Mouse (Mus musculus) MEL (cell line): ENCODE measurements around the gene Sh3bp4. TPM values are rescaled to one million over a fixed set of nuclear protein-coding genes. Genes with fewer than 3 reads are reported as not detected.

Source experiments
- DNase-seq: peaks from one replicate; pipeline ENCODE4 v3.0.0; 2011; ENCODE audit warnings: low read depth, low spot score
- H3K27ac ChIP-seq: 2 replicates; pipeline ENCODE4 v1.5.1; 2012; ENCODE audit warnings: low read depth, mild to moderate bottlenecking, control low read depth, low read length, moderate library complexity; ENCODE audit not compliant: control insufficient read depth
- H3K27me3 ChIP-seq, 2 experiments: fragments of 150-350 bp in 1 of 2; sonication (generic) in 1 of 2; 2 replicates each; pipeline ENCODE4 v1.6.1; 2012; ENCODE audit warnings: low read length in 2 of 2, mild to moderate bottlenecking in 2 of 2, improper control_type of control experiment in 1 of 2, moderate library complexity in 1 of 2; ENCODE audit not compliant: insufficient read depth in 2 of 2, control insufficient read depth in 1 of 2
- H3K36me3 ChIP-seq, 2 experiments: 2 replicates each; pipeline ENCODE4 v1.6.1; 2012 to 2014; ENCODE audit warnings: low read length in 2 of 2, improper control_type of control experiment in 1 of 2, inconsistent platforms in 1 of 2, mild to moderate bottlenecking in 1 of 2; ENCODE audit not compliant: insufficient read depth in 2 of 2, control insufficient read depth in 1 of 2
- H3K4me1 ChIP-seq, 2 experiments: fragments of 150-350 bp in 1 of 2; sonication (generic) in 1 of 2; 2 replicates each; pipeline ENCODE4 v1.6.1; 2012; ENCODE audit warnings: low read length in 2 of 2, improper control_type of control experiment in 1 of 2, mild to moderate bottlenecking in 1 of 2; ENCODE audit not compliant: insufficient read depth in 2 of 2, control insufficient read depth in 1 of 2
- H3K4me3 ChIP-seq, 2 experiments: fragments of 150-350 bp in 1 of 2; sonication (generic) in 1 of 2; 2 replicates each; pipeline ENCODE4 v1.5.1; 2012; ENCODE audit warnings: low read depth in 2 of 2, low read length in 2 of 2, mild to moderate bottlenecking in 2 of 2, moderate library complexity in 2 of 2, control low read depth in 1 of 2, improper control_type of control experiment in 1 of 2; ENCODE audit not compliant: control insufficient read depth in 1 of 2, insufficient read depth in 1 of 2
- H3K79me2 ChIP-seq: 2 replicates; pipeline ENCODE4 v1.6.1; 2012; ENCODE audit warnings: mild to moderate bottlenecking, low read length, moderate library complexity; ENCODE audit not compliant: control insufficient read depth, poor library complexity, insufficient read depth
- H3K9ac ChIP-seq: 2 replicates; pipeline ENCODE4 v1.6.1; 2012; ENCODE audit warnings: low read depth, mild to moderate bottlenecking, control low read depth, low read length, moderate library complexity; ENCODE audit not compliant: control insufficient read depth, poor library complexity, severe bottlenecking
- H3K9me3 ChIP-seq: fragments of 150-350 bp; sonication (generic); replicated peaks from 2 replicates; pipeline ENCODE4 v1.6.1; 2012; ENCODE audit warnings: mild to moderate bottlenecking, low read length, improper control_type of control experiment, moderate library complexity; ENCODE audit not compliant: insufficient read depth
- BHLHE40 ChIP-seq: IDR thresholded peaks from 2 replicates; pipeline ENCODE4 v1.6.1; 2012; ENCODE audit warnings: low read depth, mild to moderate bottlenecking, inconsistent platforms, low read length, improper control_type of control experiment, borderline replicate concordance
- CHD2 ChIP-seq: IDR thresholded peaks from 2 replicates; pipeline ENCODE4 v1.6.1; 2011; ENCODE audit warnings: low read length, improper control_type of control experiment
- ELF1 ChIP-seq: IDR thresholded peaks from 2 replicates; pipeline ENCODE4 v1.6.1; 2014; ENCODE audit warnings: low read depth, mild to moderate bottlenecking, inconsistent platforms, low read length, improper control_type of control experiment, moderate library complexity
- EP300 ChIP-seq, 2 experiments: IDR thresholded peaks; 2 replicates each; pipeline ENCODE4 v1.6.1; 2011; ENCODE audit warnings: improper control_type of control experiment in 2 of 2, low read length in 2 of 2, low read depth in 1 of 2, mild to moderate bottlenecking in 1 of 2
- ETS1 ChIP-seq: IDR thresholded peaks from 2 replicates; pipeline ENCODE4 v1.6.1; 2012; ENCODE audit warnings: low read depth, mild to moderate bottlenecking, inconsistent platforms, low read length, improper control_type of control experiment, moderate library complexity
- HCFC1 ChIP-seq: IDR thresholded peaks from 2 replicates; pipeline ENCODE4 v1.6.1; 2012; ENCODE audit warnings: low read depth, mild to moderate bottlenecking, inconsistent platforms, low read length, improper control_type of control experiment, moderate library complexity
- KAT2A ChIP-seq: conservative IDR thresholded peaks from 2 replicates; pipeline ENCODE4 v1.6.1; 2012; ENCODE audit warnings: low read depth, low read length, improper control_type of control experiment, inconsistent platforms
- MAX ChIP-seq: IDR thresholded peaks from 2 replicates; pipeline ENCODE4 v1.6.1; 2011; ENCODE audit warnings: low read length, improper control_type of control experiment
- MXI1 ChIP-seq: IDR thresholded peaks from 2 replicates; pipeline ENCODE4 v1.6.1; 2011; ENCODE audit warnings: mild to moderate bottlenecking, low read depth, low read length, improper control_type of control experiment
- MYB ChIP-seq: IDR thresholded peaks from 2 replicates; pipeline ENCODE4 v1.6.1; 2011; ENCODE audit warnings: mild to moderate bottlenecking, low read depth, low read length, improper control_type of control experiment
- NELFE ChIP-seq: IDR thresholded peaks from 2 replicates; pipeline ENCODE4 v1.6.1; 2011; ENCODE audit warnings: low read depth, low read length, improper control_type of control experiment
- NRF1 ChIP-seq: IDR thresholded peaks from 2 replicates; pipeline ENCODE4 v1.6.1; 2014; ENCODE audit warnings: low read depth, mild to moderate bottlenecking, inconsistent platforms, low read length, improper control_type of control experiment, moderate library complexity; ENCODE audit not compliant: poor library complexity, insufficient read depth, severe bottlenecking
- POLR2A ChIP-seq, 2 experiments: IDR thresholded peaks; 2 replicates each; pipeline ENCODE4 v1.6.1; 2011 to 2012; ENCODE audit warnings: low read length in 2 of 2, mild to moderate bottlenecking in 2 of 2, control low read depth in 1 of 2, improper control_type of control experiment in 1 of 2, low read depth in 1 of 2, moderate library complexity in 1 of 2; ENCODE audit not compliant: control insufficient read depth in 1 of 2, insufficient read depth in 1 of 2, poor library complexity in 1 of 2
- RAD21 ChIP-seq: IDR thresholded peaks from 2 replicates; pipeline ENCODE4 v1.6.1; 2011; ENCODE audit warnings: mild to moderate bottlenecking, low read depth, low read length, improper control_type of control experiment
- SIN3A ChIP-seq: IDR thresholded peaks from 2 replicates; pipeline ENCODE4 v1.6.1; 2012; ENCODE audit warnings: low read length, improper control_type of control experiment, inconsistent platforms
- SMC3 ChIP-seq: IDR thresholded peaks from 2 replicates; pipeline ENCODE4 v1.6.1; 2011; ENCODE audit warnings: low read depth, low read length, improper control_type of control experiment
- TAL1 ChIP-seq: IDR thresholded peaks from 2 replicates; pipeline ENCODE4 v1.6.1; 2012; ENCODE audit warnings: mild to moderate bottlenecking, inconsistent platforms, low read length, moderate library complexity, mixed read lengths
- TCF12 ChIP-seq: IDR thresholded peaks from 2 replicates; pipeline ENCODE4 v1.6.1; 2014; ENCODE audit warnings: low read depth, mild to moderate bottlenecking, inconsistent platforms, low read length, improper control_type of control experiment, moderate library complexity
- USF1 ChIP-seq: IDR thresholded peaks from 2 replicates; pipeline ENCODE4 v1.6.1; 2014; ENCODE audit warnings: low read depth, mild to moderate bottlenecking, inconsistent platforms, low read length, improper control_type of control experiment, moderate library complexity
- USF2 ChIP-seq, 2 experiments: IDR thresholded peaks; 2 replicates each; pipeline ENCODE4 v1.6.1; 2011 to 2012; ENCODE audit warnings: improper control_type of control experiment in 2 of 2, low read length in 2 of 2, borderline replicate concordance in 1 of 2, inconsistent platforms in 1 of 2, low read depth in 1 of 2, mild to moderate bottlenecking in 1 of 2; ENCODE audit not compliant: insufficient read depth in 1 of 2
- ZC3H11A ChIP-seq: IDR thresholded peaks from 2 replicates; pipeline ENCODE4 v1.6.1; 2012; ENCODE audit warnings: low read depth, mild to moderate bottlenecking, inconsistent platforms, low read length, improper control_type of control experiment
- ZKSCAN1 ChIP-seq: IDR thresholded peaks from 2 replicates; pipeline ENCODE4 v1.6.1; 2012; ENCODE audit warnings: low read depth, mild to moderate bottlenecking, inconsistent platforms, low read length, improper control_type of control experiment, moderate library complexity
- ZMIZ1 ChIP-seq: IDR thresholded peaks from 2 replicates; pipeline ENCODE4 v1.6.1; 2012; ENCODE audit warnings: low read depth, mild to moderate bottlenecking, inconsistent platforms, low read length, improper control_type of control experiment, moderate library complexity
- polyA plus RNA-seq, 2 experiments: library from polyadenylated mRNA; stranded (reverse) in 1 of 2; unstranded in 1 of 2; fragments of >175 nt in 1 of 2; fragments of >200 nt in 1 of 2; gene quantifications; 2 replicates each; pipeline versions ENCODE4 v1.2.1 to v1.2.4; 2012; ENCODE audit warnings: low replicate concordance in 2 of 2, low read depth in 1 of 2; ENCODE audit not compliant: insufficient read length in 2 of 2, insufficient read depth in 1 of 2, missing spikeins in 1 of 2
- total RNA-seq: library from RNA; depleted of rRNA; stranded (reverse); fragments of 300-350 nt; gene quantifications from 2 replicates; pipeline ENCODE4 v1.2.3, GENCODE M21; 2012

The Sh3bp4 gene
- total and polyA plus RNA-seq, 3 experiments = not detected

DNA sequence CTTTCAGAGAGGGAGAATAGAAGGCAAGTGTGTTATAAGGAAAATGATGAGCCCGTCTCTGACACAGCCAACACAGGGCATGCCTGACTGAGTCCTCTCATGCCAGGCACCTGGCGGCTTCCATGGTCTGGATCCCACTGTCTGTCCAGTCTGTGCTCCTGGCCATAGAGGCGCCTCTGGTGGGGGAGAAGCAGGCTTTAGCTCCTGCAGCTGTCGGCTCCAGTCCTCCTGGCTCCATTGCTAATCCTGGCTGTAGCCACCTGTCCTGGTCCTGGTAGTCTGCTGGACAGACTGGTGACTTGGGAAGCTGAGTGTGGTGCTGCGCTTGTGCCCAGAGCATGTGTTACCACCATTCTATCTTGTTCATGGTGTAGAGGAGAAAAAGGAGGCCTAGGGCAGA is 46.8 kb downstream of the Sh3bp4 start:
- Histone ChIP-seq H3K27ac (no peak overlapping the region), H3K9ac (no peak overlapping the region), H3K4me1 (no peaks in the 10 kb centered on the region), H3K79me2 (no peaks in the 10 kb centered on the region), H3K9me3 (no peaks in the 10 kb centered on the region), H3K27me3 (no peaks in the 10 kb centered on the region), H3K36me3 (no peaks in the 10 kb centered on the region), H3K4me3 (no peak overlapping the region)
- TF ChIP-seq USF1 = no peak
- TF ChIP-seq TCF12 = no peak
- TF ChIP-seq RAD21 = no peak
- TF ChIP-seq NRF1 = no peak
- no peak for TF ChIP-seq MYB
- TF ChIP-seq ELF1 = no peak
- TF ChIP-seq ZKSCAN1 = no peak
- TF ChIP-seq NELFE = no peak
- no peak for TF ChIP-seq POLR2A (IDR thresholded peaks at IDR 0.05; ENCODE audit: control insufficient read depth in 1 of 2, insufficient read depth in 1 of 2, low read depth in 1 of 2, low read length in 2 of 2, poor library complexity in 1 of 2)
- TF ChIP-seq SMC3 = no peak
- no peak for TF ChIP-seq CHD2
- TF ChIP-seq MAX = no peak
- TF ChIP-seq ZMIZ1 = no peak
- TF ChIP-seq BHLHE40 = no peak
- TF ChIP-seq KAT2A = no peak
- TF ChIP-seq HCFC1 = no peak
- no peak for TF ChIP-seq USF2 (IDR thresholded peaks at IDR 0.05; ENCODE audit: borderline replicate concordance in 1 of 2, insufficient read depth in 1 of 2, low read depth in 1 of 2, low read length in 2 of 2)
- TF ChIP-seq ZC3H11A = no peak
- TF ChIP-seq EP300 (IDR thresholded peaks at IDR 0.05; ENCODE audit: low read depth in 1 of 2, low read length in 2 of 2) = no peak
- no peak for DNase-seq

DNA sequence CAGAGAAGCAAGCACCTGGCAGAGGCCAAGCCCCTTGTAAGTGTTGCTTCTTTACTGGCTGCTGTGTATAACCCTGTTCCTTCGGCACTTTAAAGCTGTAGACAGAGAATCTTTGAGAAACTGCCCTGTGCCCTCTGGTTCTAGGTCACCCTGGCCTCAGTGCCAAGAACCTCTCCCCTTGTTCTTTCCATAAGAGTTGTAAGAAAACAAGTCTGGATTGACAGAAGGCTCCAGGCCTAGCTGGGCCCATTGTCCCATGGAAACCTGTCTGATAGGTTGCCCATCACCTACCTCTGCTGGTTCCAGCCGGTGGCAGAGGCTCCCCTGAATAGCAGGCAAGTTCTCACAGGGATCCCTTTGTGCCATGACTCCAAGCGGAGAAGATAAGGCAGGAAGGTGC is 47.9 kb downstream of the Sh3bp4 start:
- no peaks in the 10 kb centered on the region for H3K9me3 ChIP-seq
- H3K4me3 ChIP-seq = no peak overlapping the region
- H3K9ac ChIP-seq = no peak overlapping the region
- H3K79me2 ChIP-seq = no peaks in the 10 kb centered on the region
- no peak for DNase-seq
- TF ChIP-seq POLR2A (IDR thresholded peaks at IDR 0.05; ENCODE audit: control insufficient read depth in 1 of 2, insufficient read depth in 1 of 2, low read depth in 1 of 2, low read length in 2 of 2, poor library complexity in 1 of 2) (no peak), MXI1 (no peak), TAL1 (no peak), ETS1 (no peak), NELFE (no peak), SMC3 (no peak), SIN3A (no peak)
- no peaks in the 10 kb centered on the region for H3K4me1 ChIP-seq
- no peak overlapping the region for H3K27ac ChIP-seq
- no peaks in the 10 kb centered on the region for H3K27me3 ChIP-seq
- no peaks in the 10 kb centered on the region for H3K36me3 ChIP-seq
